8 mouse cellular contexts compared by ENCODE assay signal in the genomic region with DNA sequence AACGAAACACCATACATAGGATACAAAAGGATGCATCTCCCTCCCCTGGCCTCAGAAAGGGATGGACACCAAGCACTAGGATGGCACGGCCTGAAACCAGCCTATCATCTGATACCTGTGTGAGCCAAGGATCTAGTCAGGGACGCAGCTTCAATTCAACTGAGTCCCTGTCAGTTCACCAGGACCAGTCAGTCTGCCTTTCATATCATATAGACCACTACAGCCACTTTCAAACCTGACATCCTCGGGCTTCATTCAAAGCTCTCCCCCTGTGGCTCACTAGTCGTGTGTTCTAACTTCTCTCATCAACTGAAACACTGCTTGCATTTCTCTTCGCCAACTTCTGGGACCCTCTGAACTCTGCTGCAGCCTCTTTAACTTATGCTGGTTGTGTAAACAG. TPM values are rescaled to one million over a fixed set of nuclear protein-coding genes. Genes with fewer than 3 reads are reported as not detected.
DNase-seq lines count a peak whose midpoint lies in the region; ATAC-seq and TF ChIP-seq lines count a peak whose summit lies in the region.

No protein-coding gene starts in this region.

- WGBS in heart, embryonic 11.5 days (ENCODE audit: insufficient replicate concordance) = 82% methylated on average over 6 of the region's 6 CpGs
- 71% methylated on average over 6 of the region's 6 CpGs for WGBS in heart, postnatal 0 days
- 87% methylated on average over 6 of the region's 6 CpGs for WGBS in midbrain, embryonic 10.5 days

- peaks cover 8% of the 10 kb centered on the region for H3K4me1 ChIP-seq in heart, embryonic 11.5 days (ENCODE audit: control insufficient read depth, insufficient read depth, low read length)
- peaks cover 7% of the 10 kb centered on the region; the same call in 1 of the 2 replicates for H3K4me1 ChIP-seq in heart, postnatal 0 days (ENCODE audit: control insufficient read depth, insufficient read depth)
- peaks cover 25% of the 10 kb centered on the region for H3K4me1 ChIP-seq in midbrain, embryonic 10.5 days

- no peaks in the 10 kb centered on the region; the same call in 1 of the 2 replicates for H3K36me3 ChIP-seq in heart, embryonic 11.5 days (ENCODE audit: control insufficient read depth, insufficient read depth, low read length)
- peaks cover 10% of the 10 kb centered on the region for H3K36me3 ChIP-seq in heart, postnatal 0 days (replicated peaks; ENCODE audit: control insufficient read depth, insufficient read depth, low read length)
- peaks cover 34% of the 10 kb centered on the region for H3K36me3 ChIP-seq in midbrain, embryonic 10.5 days

- intact Hi-C loops in heart, postnatal 14 days (cut with DNase I) = loop anchor here (2.0 to 5.0 kb wide), 2 partner anchors 77 to 89 kb away; a partner anchor contains a TSS
- intact Hi-C loops in gastrocnemius, postnatal 14 days (cut with DNase I; ENCODE audit: low total_unique reads) = loop anchor here (10.0 kb wide), 1 partner anchor 91 kb away; a partner anchor contains a TSS

- no peak for ATAC-seq in heart, embryonic 11.5 days (replicated peaks; ENCODE audit: insufficient number of reproducible peaks, low FRiP score, low TSS enrichment)
- no peak for ATAC-seq in heart, postnatal 0 days (ENCODE audit: insufficient read depth, low read depth)

- TF ChIP-seq EP300 in heart, postnatal 0 days (IDR thresholded peaks at IDR 0.05; ENCODE audit: low read depth) = no peak

- TF ChIP-seq CTCF in heart, postnatal 0 days (IDR thresholded peaks at IDR 0.05; ENCODE audit: low read depth) = no peak

- DNase-seq in heart, postnatal 14 days = no peak
- DNase-seq in adipocyte (ENCODE audit: low spot score) = peak; percentile 28
- no peak for DNase-seq in heart, postnatal 0 days (ENCODE audit: low spot score)
- DNase-seq in midbrain, embryonic 10.5 days (ENCODE audit: low spot score) = no peak
- no peak for DNase-seq in embryo, embryonic 10 days (ENCODE audit: low spot score)
- DNase-seq in gastrocnemius, postnatal 14 days = no peak
- DNase-seq in T-cell, adult 2 months (ENCODE audit: low spot score) = no peak

- H3K9ac ChIP-seq in heart, embryonic 11.5 days (ENCODE audit: low read depth, low read length) = peak overlapping the region; percentile 49; the same call in 1 of the 2 replicates
- no peak overlapping the region for H3K9ac ChIP-seq in heart, postnatal 0 days (replicated peaks; ENCODE audit: low read depth, low read length)

- H3K4me3 ChIP-seq in heart, embryonic 11.5 days (ENCODE audit: low read depth, low read length) = peak overlapping the region; percentile 82
- peak overlapping the region; percentile 89 for H3K4me3 ChIP-seq in heart, postnatal 0 days (ENCODE audit: low read depth, low read length)
- peak overlapping the region; percentile 96 for H3K4me3 ChIP-seq in midbrain, embryonic 10.5 days

- H3K27ac ChIP-seq in heart, embryonic 11.5 days (ENCODE audit: low read depth, low read length) = no peak overlapping the region
- no peak overlapping the region for H3K27ac ChIP-seq in heart, postnatal 0 days (ENCODE audit: low read depth)
- 0 out of 2 replicates have a peak overlapping the region, but pooled peaks have one; percentile 23 for H3K27ac ChIP-seq in midbrain, embryonic 10.5 days (replicated peaks)

- no peaks in the 10 kb centered on the region for H3K9me3 ChIP-seq in heart, embryonic 11.5 days (replicated peaks; ENCODE audit: control insufficient read depth, low read length)
- no peaks in the 10 kb centered on the region for H3K9me3 ChIP-seq in heart, postnatal 0 days (replicated peaks; ENCODE audit: control insufficient read depth, low read length)
- H3K9me3 ChIP-seq in midbrain, embryonic 10.5 days (replicated peaks) = no peaks in the 10 kb centered on the region

- H3K27me3 ChIP-seq in heart, embryonic 11.5 days (ENCODE audit: control insufficient read depth, insufficient read depth, low read length) = no peaks in the 10 kb centered on the region
- no peaks in the 10 kb centered on the region for H3K27me3 ChIP-seq in heart, postnatal 0 days (ENCODE audit: control insufficient read depth, insufficient read depth, low read length)
- H3K27me3 ChIP-seq in midbrain, embryonic 10.5 days (ENCODE audit: low read depth, poor library complexity, severe bottlenecking) = no peaks in the 10 kb centered on the region

- peak overlapping the region; percentile 61 for H3K4me2 ChIP-seq in heart, embryonic 11.5 days
- peak overlapping the region; percentile 62; the same call in 1 of the 2 replicates for H3K4me2 ChIP-seq in heart, postnatal 0 days (ENCODE audit: low read depth, low read length)

RNA-seq across cellular contexts. Expression of a gene that starts 4.8 kb away (rescaled TPM):
- 18.9 and 23.2 TPM in 2 replicates for polyA plus RNA-seq in heart, embryonic 11.5 days (2014; fragmentation: Nextera tagmentation; extraction: Ambion mirVana)
- total RNA-seq in heart, postnatal 14 days (2021) = 10 to 100 TPM; 12.7 to 13.5 TPM
- total RNA-seq in heart, postnatal 0 days (2014; rRNA removed; ENCODE audit: low replicate concordance) = 5.6 and 16.8 TPM in 2 replicates
- 11.4 and 12.7 TPM in 2 replicates for polyA plus RNA-seq in heart, postnatal 0 days (2015; fragmentation: Nextera tagmentation; extraction: Ambion mirVana)
- polyA plus RNA-seq in midbrain, embryonic 10.5 days (2016; fragmentation: Nextera tagmentation; extraction: Ambion mirVana) = 32.1 and 33.6 TPM in 2 replicates
- total RNA-seq in gastrocnemius, postnatal 14 days (2021) = 1 to 10 TPM; 8.7 to 9.0 TPM

RNA-seq across cellular contexts. Expression of a gene that starts 34.4 kb away (rescaled TPM):
- 3.6 and 4.0 TPM in 2 replicates for polyA plus RNA-seq in heart, embryonic 11.5 days (2014; fragmentation: Nextera tagmentation; extraction: Ambion mirVana)
- total RNA-seq in heart, postnatal 14 days (2021) = 1 to 10 TPM; 3.3 to 3.9 TPM
- total RNA-seq in heart, postnatal 0 days (2014; rRNA removed; ENCODE audit: low replicate concordance) = 0.73 and 3.5 TPM in 2 replicates
- polyA plus RNA-seq in heart, postnatal 0 days (2015; fragmentation: Nextera tagmentation; extraction: Ambion mirVana) = 2.8 and 3.1 TPM in 2 replicates
- 6.1 and 6.9 TPM in 2 replicates for polyA plus RNA-seq in midbrain, embryonic 10.5 days (2016; fragmentation: Nextera tagmentation; extraction: Ambion mirVana)
- total RNA-seq in gastrocnemius, postnatal 14 days (2021) = 1 to 10 TPM; 2.6 to 3.0 TPM

RNA-seq across cellular contexts. Expression of a gene that starts 59.3 kb away (rescaled TPM):
- polyA plus RNA-seq in heart, embryonic 11.5 days (2014; fragmentation: Nextera tagmentation; extraction: Ambion mirVana) = 1.8 TPM in 1 of 2 replicates, not detected in the other
- total RNA-seq in heart, postnatal 14 days (2021) = 1 to 10 TPM; 1.9 to 2.2 TPM
- 2.5 TPM in 1 of 2 replicates, not detected in the other for total RNA-seq in heart, postnatal 0 days (2014; rRNA removed; ENCODE audit: low replicate concordance)
- polyA plus RNA-seq in heart, postnatal 0 days (2015; fragmentation: Nextera tagmentation; extraction: Ambion mirVana) = 1.6 and 2.5 TPM in 2 replicates
- 0.43 TPM in 1 of 2 replicates, not detected in the other for polyA plus RNA-seq in midbrain, embryonic 10.5 days (2016; fragmentation: Nextera tagmentation; extraction: Ambion mirVana)
- total RNA-seq in gastrocnemius, postnatal 14 days (2021) = 1 to 10 TPM; 2.6 to 2.7 TPM
